38 mouse cellular contexts compared by ENCODE assay signal in genomic region chr15:98818171-98818570, GRCm38 (mm10). TPM values are rescaled to one million over a fixed set of nuclear protein-coding genes. Genes with fewer than 3 reads are reported as not detected.
"Had no signal": no experiment of that assay in that cellular context is flagged by ENCODE, and none has a peak within 500 bp of the region (broad histone marks: within the 10 kb centered on the region; RNA-seq: fewer than 3 reads in every experiment).

No protein-coding gene starts in this region.

- H3K9ac ChIP-seq: heart, embryonic 12.5 days; hindbrain, embryonic 12.5 days; hindbrain, embryonic 14.5 days; intestine, embryonic 15.5 days; limb, embryonic 13.5 days; limb, embryonic 15.5 days; liver, embryonic 13.5 days had no signal

- H3K4me1 ChIP-seq: hindbrain, embryonic 10.5 days; hindbrain, embryonic 12.5 days; intestine, embryonic 15.5 days; limb, embryonic 13.5 days; limb, embryonic 15.5 days had no signal

- H3K27ac ChIP-seq: gastrocnemius, adult 2 months; heart, embryonic 10.5 days; hindbrain, embryonic 10.5 days; hindbrain, embryonic 12.5 days; hindbrain, embryonic 14.5 days; intestine, embryonic 15.5 days; left cerebral cortex, adult 2 months; limb, embryonic 13.5 days; limb, embryonic 15.5 days; liver, embryonic 13.5 days had no signal

- ATAC-seq: hindbrain, embryonic 16.5 days; inflammation-experienced regulatory T-cells, adult 6 months; intestine, embryonic 15.5 days had no signal

- H3K27me3 ChIP-seq: heart, embryonic 12.5 days; hindbrain, embryonic 12.5 days; intestine, embryonic 15.5 days; limb, embryonic 13.5 days; limb, embryonic 15.5 days; liver, embryonic 13.5 days had no signal

- H3K4me2 ChIP-seq: heart, embryonic 12.5 days; hindbrain, embryonic 12.5 days; hindbrain, embryonic 14.5 days; intestine, embryonic 15.5 days; limb, embryonic 13.5 days; limb, embryonic 15.5 days; liver, embryonic 11.5 days; liver, embryonic 13.5 days had no signal

- H3K9me3 ChIP-seq: heart, embryonic 10.5 days; heart, embryonic 12.5 days; hindbrain, embryonic 10.5 days; hindbrain, embryonic 12.5 days; intestine, embryonic 15.5 days; limb, embryonic 13.5 days; limb, embryonic 15.5 days; liver, embryonic 13.5 days had no signal

- DNase-seq: gastrocnemius, adult 2 months; gastrocnemius, postnatal 10 days; gastrocnemius, postnatal 25 days; heart, adult 18-20 months; heart, postnatal 10 days; heart, postnatal 4 days; kidney, adult 18-20 months; kidney, adult 8-10 months; kidney, postnatal 10 days; kidney, postnatal 25 days; kidney, postnatal 4 days; layer of hippocampus, adult 9-11 months; left cerebral cortex, postnatal 4 days; liver, embryonic 13.5 days had no signal

- H3K4me3 ChIP-seq: gastrocnemius, adult 2 months; heart, embryonic 10.5 days; heart, embryonic 12.5 days; hindbrain, embryonic 10.5 days; hindbrain, embryonic 12.5 days; intestine, embryonic 15.5 days; left cerebral cortex, adult 2 months; limb, embryonic 13.5 days; limb, embryonic 15.5 days; liver, embryonic 13.5 days had no signal

RNA-seq across cellular contexts. Expression of gene Ddn, which starts 8.9 kb away (rescaled TPM):
- total RNA-seq: granulocyte monocyte progenitor cell, adult 5-6 weeks had no signal
- polyA plus RNA-seq: heart, embryonic 10.5 days; inflammation-experienced regulatory T-cells, adult 6 months; intestine, embryonic 15.5 days; limb, embryonic 11.5 days; liver, embryonic 13.5 days had no signal

RNA-seq across cellular contexts. Expression of gene Wnt1, which starts 28.5 kb away (rescaled TPM):
- total RNA-seq: gastrocnemius, postnatal 10 days; gastrocnemius, postnatal 25 days; granulocyte monocyte progenitor cell, adult 5-6 weeks; heart, adult 18-20 months; heart, adult 8-10 months; heart, postnatal 10 days; heart, postnatal 25 days; heart, postnatal 4 days; layer of hippocampus, adult 8-10 months; layer of hippocampus, postnatal 25 days; left cerebral cortex, postnatal 10 days; left cerebral cortex, postnatal 25 days; left cerebral cortex, postnatal 4 days had no signal
- polyA plus RNA-seq: heart, embryonic 10.5 days; heart, embryonic 12.5 days; heart, embryonic 14.5 days; heart, embryonic 16.5 days; intestine, embryonic 15.5 days; kidney, embryonic 14.5 days; kidney, embryonic 16.5 days; limb, embryonic 11.5 days; limb, embryonic 13.5 days; liver, embryonic 11.5 days; liver, embryonic 13.5 days had no signal

RNA-seq across cellular contexts. Expression of gene Wnt10b, which starts 40.2 kb away (rescaled TPM):
- polyA plus RNA-seq: heart, embryonic 12.5 days; heart, embryonic 14.5 days; hindbrain, embryonic 14.5 days; intestine, embryonic 15.5 days; kidney, embryonic 14.5 days; liver, embryonic 11.5 days; liver, embryonic 13.5 days had no signal
